Mouse (Mus musculus) hindbrain, embryonic 16.5 days (tissue): ENCODE measurements at regions not wholly inside any gene's neighbourhood (a gene's known extent, or its start where the extent isn't known, plus 50 kb on each side); places are given as distances from the start of the nearest gene placed in this dataset.
"Not testable (repeated sequence)": the region's sequence is repeated elsewhere in the genome, so short reads cannot be mapped to it uniquely, and the experiment has no call there.

ENCODE experiments used
- ATAC-seq: fragments of 200-750 bp; cut with Nextera tagmentation; 2 replicates; pipeline ENCODE4 v1.8.0; 2017; ENCODE audit warnings: moderate TSS enrichment, moderate library complexity
- H3K27ac ChIP-seq: fragments of 300-500 bp; sonication (generic); 2 replicates; pipeline ENCODE4 v1.5.1; 2014; ENCODE audit warnings: low read depth, mild to moderate bottlenecking, control low read depth, low read length, moderate library complexity
- H3K27me3 ChIP-seq: fragments of 300-500 bp; sonication (generic); replicated peaks from 2 replicates; pipeline ENCODE4 v1.6.1; 2014; ENCODE audit warnings: low read length; ENCODE audit not compliant: control insufficient read depth, insufficient read depth
- H3K36me3 ChIP-seq: fragments of 300-500 bp; sonication (generic); 2 replicates; pipeline ENCODE4 v1.6.1; 2014; ENCODE audit warnings: mild to moderate bottlenecking, low read length, moderate library complexity, mixed read lengths; ENCODE audit not compliant: control insufficient read depth, insufficient read depth
- H3K4me1 ChIP-seq: fragments of 300-500 bp; sonication (generic); 2 replicates; pipeline ENCODE4 v1.6.1; 2014; ENCODE audit warnings: low read depth, low read length; ENCODE audit not compliant: control insufficient read depth, insufficient read depth
- H3K4me2 ChIP-seq: fragments of 300-500 bp; sonication (generic); 2 replicates; pipeline ENCODE4 v1.6.1; 2014; ENCODE audit warnings: mild to moderate bottlenecking, low read length, control low read depth, moderate library complexity
- H3K4me3 ChIP-seq: fragments of 300-500 bp; sonication (generic); 2 replicates; pipeline ENCODE4 v1.5.1; 2014; ENCODE audit warnings: mild to moderate bottlenecking, low read length, control low read depth, moderate library complexity
- H3K9ac ChIP-seq: fragments of 300-500 bp; sonication (generic); 2 replicates; pipeline ENCODE4 v1.6.1; 2014; ENCODE audit warnings: low read depth, mild to moderate bottlenecking, control low read depth, low read length, moderate library complexity
- H3K9me3 ChIP-seq: fragments of 300-500 bp; sonication (generic); 2 replicates; pipeline ENCODE4 v1.6.1; 2014; ENCODE audit warnings: mild to moderate bottlenecking, low read length, moderate library complexity; ENCODE audit not compliant: control insufficient read depth
- WGBS: fragments of 180-500 bp; shearing (Covaris S2); extraction: QIAGEN DNeasy Blood & Tissue Kit; methylation state at CpG from one replicate; pipeline ENCODE4 v1.1.7; 2014; 5-methylcytosine and 5-hydroxymethylcytosine counted together

- H3K4me2 ChIP-seq: no peak overlapping the region
- ATAC-seq: no peak
- 86% methylated on average over 5 of the region's 5 CpGs for WGBS
Observed at GRCm38 (mm10) chr3:36387431-36387830, 88.3 kb downstream of the Anxa5 start.

GRCm38 (mm10) chr3:36383438-36383945 lies 92.2 kb downstream of the Anxa5 start:
- Histone ChIP-seq H3K36me3 (no peaks in the 10 kb centered on the region), H3K4me1 (no peaks in the 10 kb centered on the region), H3K27ac (no peak overlapping the region), H3K9me3 (no peaks in the 10 kb centered on the region), H3K4me3 (no peak overlapping the region), H3K4me2 (no peak overlapping the region), H3K27me3 (no peaks in the 10 kb centered on the region), H3K9ac (no peak overlapping the region)
- ATAC-seq: no peak
- WGBS: 95% methylated on average over 4 of the region's 4 CpGs

More at GRCm38 (mm10) chr3:36387431-36387830, 88.3 kb downstream of the Anxa5 start:
- Histone ChIP-seq H3K27ac (no peak overlapping the region), H3K9ac (no peak overlapping the region), H3K4me1 (no peaks in the 10 kb centered on the region), H3K36me3 (no peaks in the 10 kb centered on the region), H3K4me3 (no peak overlapping the region), H3K9me3 (no peaks in the 10 kb centered on the region), H3K27me3 (no peaks in the 10 kb centered on the region)

GRCm38 (mm10) chr3:36381621-36382193 lies 94.0 kb downstream of the Anxa5 start:
- Histone ChIP-seq H3K9ac (no peak overlapping the region), H3K4me3 (no peak overlapping the region), H3K27ac (no peak overlapping the region), H3K36me3 (no peaks in the 10 kb centered on the region), H3K4me2 (no peak overlapping the region), H3K27me3 (no peaks in the 10 kb centered on the region), H3K4me1 (no peaks in the 10 kb centered on the region), H3K9me3 (no peaks in the 10 kb centered on the region)
- WGBS: 81% methylated on average over 5 of the region's 5 CpGs
- ATAC-seq: no peak

GRCm38 (mm10) chr3:36375722-36376121 lies 100.0 kb downstream of the Anxa5 start:
- Histone ChIP-seq H3K9ac (no peak overlapping the region), H3K4me2 (no peak overlapping the region), H3K9me3 (no peaks in the 10 kb centered on the region), H3K27ac (no peak overlapping the region), H3K4me3 (no peak overlapping the region), H3K27me3 (no peaks in the 10 kb centered on the region), H3K4me1 (no peaks in the 10 kb centered on the region), H3K36me3 (no peaks in the 10 kb centered on the region)
- WGBS: 77% methylated on average over 2 of the region's 2 CpGs
- no peak for ATAC-seq

- Histone ChIP-seq H3K36me3 (no peaks in the 10 kb centered on the region), H3K27me3 (no peaks in the 10 kb centered on the region), H3K9ac (no peak overlapping the region), H3K27ac (no peak overlapping the region), H3K4me3 (no peak overlapping the region), H3K4me2 (no peak overlapping the region), H3K4me1 (no peaks in the 10 kb centered on the region), H3K9me3 (no peaks in the 10 kb centered on the region)
- 68% methylated on average over 5 of the region's 5 CpGs for WGBS
- no peak for ATAC-seq
Observed at GRCm38 (mm10) chr3:36374939-36375338, 100.8 kb downstream of the Anxa5 start.

GRCm38 (mm10) chr3:36360933-36361332 lies 114.8 kb downstream of the Anxa5 start:
- WGBS: 82% methylated on average over 6 of the region's 6 CpGs
- Histone ChIP-seq H3K4me1 (no peaks in the 10 kb centered on the region), H3K36me3 (no peaks in the 10 kb centered on the region), H3K4me3 (no peak overlapping the region), H3K9ac (no peak overlapping the region), H3K27ac (no peak overlapping the region), H3K4me2 (no peak overlapping the region), H3K9me3 (no peaks in the 10 kb centered on the region), H3K27me3 (no peaks in the 10 kb centered on the region)
- no peak for ATAC-seq

GRCm38 (mm10) chr3:36354201-36354600 lies 121.5 kb downstream of the Anxa5 start:
- H3K27me3 ChIP-seq, H3K9me3 ChIP-seq, ATAC-seq, H3K9ac ChIP-seq, H3K4me1 ChIP-seq, H3K36me3 ChIP-seq, H3K4me3 ChIP-seq, H3K27ac ChIP-seq, H3K4me2 ChIP-seq: not testable (repeated sequence)
- WGBS: 96% methylated on average over 3 of the region's 3 CpGs

GRCm38 (mm10) chr3:36352032-36352742 lies 123.5 kb downstream of the Anxa5 start:
- Histone ChIP-seq H3K27ac (peak overlapping the region; percentile 1; the same call in 1 of the 2 replicates), H3K4me3 (no peak overlapping the region), H3K9ac (no peak overlapping the region), H3K9me3 (no peaks in the 10 kb centered on the region), H3K4me1 (no peaks in the 10 kb centered on the region), H3K27me3 (no peaks in the 10 kb centered on the region), H3K36me3 (no peaks in the 10 kb centered on the region), H3K4me2 (no peak overlapping the region)
- peak; percentile 79 for ATAC-seq
- WGBS: 31% methylated on average over 4 of the region's 4 CpGs

- no peaks in the 10 kb centered on the region for H3K4me1 ChIP-seq
- no peak overlapping the region for H3K4me2 ChIP-seq
- H3K4me3 ChIP-seq: no peak overlapping the region
- H3K27ac ChIP-seq: no peak overlapping the region
- ATAC-seq: no peak
- H3K9me3 ChIP-seq: no peaks in the 10 kb centered on the region
- H3K36me3 ChIP-seq: no peaks in the 10 kb centered on the region
- H3K9ac ChIP-seq: no peak overlapping the region
- no peaks in the 10 kb centered on the region for H3K27me3 ChIP-seq
- WGBS: 87% methylated on average over 4 of the region's 4 CpGs
Observed at GRCm38 (mm10) chr3:36349073-36349472, 126.6 kb downstream of the Anxa5 start.
